Mouse (Mus musculus) testis, adult 2 months (tissue): ENCODE data around the gene Rnf43.

ENCODE experiments used
- CTCF ChIP-seq: fragments of 200-500 bp; IDR thresholded peaks from 2 replicates; pipeline ENCODE4 v1.5.1; 2012; ENCODE audit warnings: low read depth, mild to moderate bottlenecking, inconsistent platforms, low read length, moderate library complexity; ENCODE audit not compliant: control insufficient read depth, insufficient read depth, insufficient replicate concordance
- POLR2A ChIP-seq: fragments of 200-500 bp; IDR thresholded peaks from 2 replicates; pipeline ENCODE4 v1.6.1; 2012; ENCODE audit warnings: low read depth, mild to moderate bottlenecking, inconsistent platforms, low read length, moderate library complexity; ENCODE audit not compliant: control insufficient read depth

DNA sequence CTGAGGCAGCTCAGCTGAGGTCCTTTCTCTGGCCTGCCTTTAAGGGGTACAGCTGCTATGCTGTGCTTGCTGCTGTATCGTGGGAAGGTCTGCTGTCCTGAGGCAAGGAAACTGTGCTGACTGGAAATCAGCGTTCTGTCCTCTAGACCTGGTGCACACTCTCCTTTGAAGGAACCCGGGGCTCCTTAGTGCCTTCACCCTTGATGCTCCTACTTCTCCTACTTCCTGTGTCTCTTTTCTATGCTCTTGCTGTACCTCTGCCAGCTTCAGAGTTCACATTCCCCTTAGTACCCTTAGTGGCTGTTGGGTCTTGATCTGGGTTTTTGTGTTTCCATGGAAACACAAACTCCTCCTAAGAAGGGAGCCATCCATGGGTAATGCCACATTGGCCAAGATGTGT is 81.2 kb downstream of the Rnf43 start:
- TF ChIP-seq CTCF (no peak), POLR2A (no peak)
